Mouse (Mus musculus): Measurements from ENCODE around the gene Miox. TPM values are rescaled to one million over a fixed set of nuclear protein-coding genes. Genes with fewer than 3 reads are reported as not detected.

Gene Miox
- total and polyA plus RNA-seq, 3 experiments: not detected

DNA sequence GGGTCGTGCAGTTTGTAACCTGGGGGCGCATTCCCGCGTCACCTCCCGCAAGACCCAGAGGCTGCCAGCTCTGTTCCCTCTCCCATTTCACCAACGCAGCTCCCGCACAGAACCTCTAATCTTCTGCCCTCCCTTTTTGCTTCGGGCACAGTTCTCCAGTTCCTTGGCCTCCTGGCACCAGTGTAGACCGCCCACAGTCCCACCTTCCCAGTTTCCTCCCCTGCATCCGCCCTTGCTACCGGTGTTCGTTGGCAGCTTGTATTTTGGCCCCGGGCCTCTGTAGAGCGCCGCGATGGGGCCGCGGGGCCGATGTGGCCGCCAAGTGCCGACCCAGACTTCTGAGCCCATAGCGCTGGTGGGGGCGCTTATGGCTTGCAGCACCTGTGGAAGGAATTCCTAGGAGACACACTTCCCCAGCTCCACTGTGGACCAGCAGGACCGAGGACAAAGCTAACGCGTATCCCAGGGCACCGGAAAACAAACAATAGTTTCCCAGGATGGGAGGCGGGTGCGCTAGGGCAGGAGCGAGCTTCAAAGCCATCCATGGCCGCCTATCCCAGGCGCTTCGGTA is 44.7 kb downstream of the Miox start, which contains the start of gene Odf3b:
Gene Odf3b, minus strand, starts transcription at position 452 of the 571 bp plus-strand sequence.
- peak; percentile 72 for DNase-seq
- TF ChIP-seq POLR2A (IDR thresholded peaks at IDR 0.05; ENCODE audit: insufficient read depth, low read depth, low read length) (peak; percentile 45; the same call in 1 of the 2 replicates), EP300 (IDR thresholded peaks at IDR 0.05; ENCODE audit: insufficient read depth, low read depth, low read length) (no peak)
- under 1% methylated on average over 32 of the region's 33 CpGs for WGBS
- H3K4me1 ChIP-seq (ENCODE audit: control insufficient read depth, insufficient read depth, low read length): no peaks in the 10 kb centered on the region
- 0 out of 2 replicates have a peak, but pooled peaks cover 2% of the 10 kb centered on the region for H3K27me3 ChIP-seq (ENCODE audit: control insufficient read depth, insufficient read depth, low read length)
- H3K36me3 ChIP-seq (ENCODE audit: control insufficient read depth, insufficient read depth, low read length): no peaks in the 10 kb centered on the region
- intact Hi-C loops (cut with DNase I): loop anchor here (10.0 kb wide), 1 partner anchor 234 kb away; the partner anchor contains the start of genes Mapk11 and Mapk12
- H3K9ac ChIP-seq (ENCODE audit: low read depth, low read length): peak within 1 kb of the TSS; percentile 35
- H3K4me3 ChIP-seq: peak within 1 kb of the TSS; percentile 62
- peak within 1 kb of the TSS; percentile 87 for H3K27ac ChIP-seq
- no peaks in the 10 kb centered on the region for H3K79me2 ChIP-seq (replicated peaks; ENCODE audit: control insufficient read depth, insufficient read depth, low read length)

DNA sequence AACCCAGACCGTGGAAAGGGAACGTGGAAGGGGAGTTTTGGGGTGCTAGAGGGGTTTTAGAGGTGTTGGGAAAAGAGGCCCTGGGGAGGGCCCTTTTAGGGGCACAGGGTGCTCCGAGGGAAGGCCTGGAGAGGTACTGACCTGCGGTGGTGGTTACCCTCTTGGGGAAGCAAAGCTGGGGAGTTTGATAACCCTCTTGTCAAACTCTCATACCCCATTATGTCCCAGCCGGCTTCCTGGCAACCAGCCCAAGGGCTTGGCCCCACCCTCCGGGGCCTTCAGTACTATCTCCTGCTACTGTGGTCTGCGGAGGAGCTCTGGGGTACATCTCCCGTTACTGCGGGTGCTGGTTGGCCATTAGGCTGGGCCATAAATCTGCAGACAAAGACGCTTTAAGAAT is 45.2 kb downstream of the Miox start:
- H3K9ac ChIP-seq (ENCODE audit: low read depth, low read length): no peak overlapping the region
- intact Hi-C loops (cut with DNase I): loop anchor here (10.0 kb wide), 1 partner anchor 235 kb away; the partner anchor contains the start of genes Mapk11 and Mapk12
- 18% methylated on average over 10 of the region's 10 CpGs for WGBS

GRCm38 (mm10) chr15:89384617-89385016 is 50.4 kb downstream of the Miox start, which contains the start of gene Klhdc7b:
Klhdc7b (plus strand) TSS chr15:89384917.
- Histone ChIP-seq H3K36me3 (ENCODE audit: control insufficient read depth, insufficient read depth, low read length) (no peaks in the 10 kb centered on the region), H3K27me3 (ENCODE audit: control insufficient read depth, insufficient read depth, low read length) (no peaks in the 10 kb centered on the region; the same call in 1 of the 2 replicates), H3K4me1 (ENCODE audit: control insufficient read depth, insufficient read depth, low read length) (no peaks in the 10 kb centered on the region), H3K27ac (no peak within 1 kb of the TSS), H3K9ac (ENCODE audit: low read depth, low read length) (no peak within 1 kb of the TSS), H3K79me2 (replicated peaks; ENCODE audit: control insufficient read depth, insufficient read depth, low read length) (no peaks in the 10 kb centered on the region), H3K4me3 (no peak within 1 kb of the TSS)
- DNase-seq: no peak
- 82% methylated on average over 7 of the region's 7 CpGs for WGBS
- no peak for TF ChIP-seq CTCF (IDR thresholded peaks at IDR 0.05)
- no peak for TF ChIP-seq EP300 (IDR thresholded peaks at IDR 0.05; ENCODE audit: insufficient read depth, low read depth, low read length)
- TF ChIP-seq POLR2A (IDR thresholded peaks at IDR 0.05; ENCODE audit: insufficient read depth, low read depth, low read length): no peak
- intact Hi-C loops (cut with DNase I): no loop called here

More for the DNA sequence above, 45.2 kb downstream of the Miox start:
- peak; percentile 28 to 59 for DNase-seq
- Histone ChIP-seq H3K27me3 (ENCODE audit: control insufficient read depth, insufficient read depth, low read length) (0 out of 2 replicates have a peak, but pooled peaks cover 2% of the 10 kb centered on the region), H3K4me1 (ENCODE audit: control insufficient read depth, insufficient read depth, low read length) (no peaks in the 10 kb centered on the region), H3K4me3 (peak overlapping the region; percentile 62), H3K79me2 (replicated peaks; ENCODE audit: control insufficient read depth, insufficient read depth, low read length) (no peaks in the 10 kb centered on the region), H3K36me3 (ENCODE audit: control insufficient read depth, insufficient read depth, low read length) (no peaks in the 10 kb centered on the region), H3K27ac (peak overlapping the region; percentile 87)
- TF ChIP-seq POLR2A (IDR thresholded peaks at IDR 0.05; ENCODE audit: insufficient read depth, low read depth, low read length) (no peak), EP300 (IDR thresholded peaks at IDR 0.05; ENCODE audit: insufficient read depth, low read depth, low read length) (no peak), CTCF (IDR thresholded peaks at IDR 0.05) (no peak)

Small RNA genes within 50 kb of the gene (microRNA-seq; reads per million reads assigned to microRNA genes)
- gene Mir6959: 0 to 0.39 reads per million in 2 experiments

Other genes with a start within 250 kb of the Miox start
- gene Selenoo, start 245.3 kb upstream of the Miox start, total RNA-seq (2021): 10 to 100 TPM; 13.6 to 16.5 TPM
- gene Selenoo, start 245.3 kb upstream of the Miox start, polyA plus RNA-seq (2012; rRNA removed): 20.7 and 28.6 TPM in 2 replicates
- gene Tubgcp6, start 211.3 kb upstream of the Miox start, total RNA-seq (2021): 1 to 10 TPM; 7.3 to 8.7 TPM
- 16.2 and 18.7 TPM in 2 replicates for gene Tubgcp6, start 211.3 kb upstream of the Miox start, polyA plus RNA-seq (2012; rRNA removed)
- gene Hdac10, start 205.7 kb upstream of the Miox start, total RNA-seq (2021): 1 to 10 TPM; 6.3 to 7.6 TPM
- 19.5 and 23.1 TPM in 2 replicates for gene Hdac10, start 205.7 kb upstream of the Miox start, polyA plus RNA-seq (2012; rRNA removed)
- 10 to 100 TPM; 20.7 to 21.1 TPM for gene Mapk12, start 193.7 kb upstream of the Miox start, total RNA-seq (2021)
- gene Mapk12, start 193.7 kb upstream of the Miox start, polyA plus RNA-seq (2012; rRNA removed): 30.5 and 43.2 TPM in 2 replicates
- 1 to 10 TPM; 1.9 to 2.0 TPM for gene Mapk11, start 184.8 kb upstream of the Miox start, total RNA-seq (2021)
- gene Mapk11, start 184.8 kb upstream of the Miox start, polyA plus RNA-seq (2012; rRNA removed): 4.7 and 5.2 TPM in 2 replicates
- 10 to 100 TPM; 75.7 to 93.5 TPM for gene Plxnb2, start 153.6 kb upstream of the Miox start, total RNA-seq (2021)
- gene Plxnb2, start 153.6 kb upstream of the Miox start, polyA plus RNA-seq (2012; rRNA removed): 92.3 and 121 TPM in 2 replicates
- gene Dennd6b, start 137.9 kb upstream of the Miox start, total RNA-seq (2021): 1 to 10 TPM; 8.4 to 9.1 TPM
- 24.0 and 27.7 TPM in 2 replicates for gene Dennd6b, start 137.9 kb upstream of the Miox start, polyA plus RNA-seq (2012; rRNA removed)
- 10 to 100 TPM; 66.7 to 79.0 TPM for gene Ppp6r2, start 122.8 kb upstream of the Miox start, total RNA-seq (2021)
- 73.2 and 107 TPM in 2 replicates for gene Ppp6r2, start 122.8 kb upstream of the Miox start, polyA plus RNA-seq (2012; rRNA removed)
- gene Sbf1, start 19.1 kb upstream of the Miox start, total RNA-seq (2021): 10 to 100 TPM; 61.3 to 63.6 TPM
- 116 and 150 TPM in 2 replicates for gene Sbf1, start 19.1 kb upstream of the Miox start, polyA plus RNA-seq (2012; rRNA removed)
- not detected for gene Adm2, start 11.7 kb upstream of the Miox start, total RNA-seq (2021)
- not detected in 2 replicates for gene Adm2, start 11.7 kb upstream of the Miox start, polyA plus RNA-seq (2012; rRNA removed)
- gene Lmf2, start 21.3 kb downstream of the Miox start, total RNA-seq (2021): 10 to 100 TPM; 25.7 to 26.1 TPM
- 32.9 and 33.3 TPM in 2 replicates for gene Lmf2, start 21.3 kb downstream of the Miox start, polyA plus RNA-seq (2012; rRNA removed)
- 10 to 100 TPM; 49.3 to 55.7 TPM for gene Ncaph2, start 21.3 kb downstream of the Miox start, total RNA-seq (2021)
- gene Ncaph2, start 21.3 kb downstream of the Miox start, polyA plus RNA-seq (2012; rRNA removed): 69.9 and 70.0 TPM in 2 replicates
- 10 to 100 TPM; 25.1 to 29.4 TPM for gene Sco2, start 39.4 kb downstream of the Miox start, total RNA-seq (2021)
- 35.6 and 40.7 TPM in 2 replicates for gene Sco2, start 39.4 kb downstream of the Miox start, polyA plus RNA-seq (2012; rRNA removed)
- under 1 TPM; 0.18 to 0.47 TPM for gene Tymp, start 42.6 kb downstream of the Miox start, total RNA-seq (2021)
- gene Tymp, start 42.6 kb downstream of the Miox start, polyA plus RNA-seq (2012; rRNA removed): 1.1 and 1.8 TPM in 2 replicates
- gene Odf3b, start 44.9 kb downstream of the Miox start, total RNA-seq (2021): under 1 TPM; 0.91 to 0.94 TPM
- gene Odf3b, start 44.9 kb downstream of the Miox start, polyA plus RNA-seq (2012; rRNA removed): 3.6 and 9.1 TPM in 2 replicates
- not detected for gene Klhdc7b, start 50.5 kb downstream of the Miox start, total RNA-seq (2021)
- gene Klhdc7b, start 50.5 kb downstream of the Miox start, polyA plus RNA-seq (2012; rRNA removed): not detected in 2 replicates
- not detected for gene Syce3, start 76.1 kb downstream of the Miox start, total RNA-seq (2021)
- gene Syce3, start 76.1 kb downstream of the Miox start, polyA plus RNA-seq (2012; rRNA removed): not detected in 2 replicates
- 100 to 1,000 TPM; 565 to 584 TPM for gene Cpt1b, start 91.5 kb downstream of the Miox start, total RNA-seq (2021)
- gene Cpt1b, start 91.5 kb downstream of the Miox start, polyA plus RNA-seq (2012; rRNA removed): 786 and 953 TPM in 2 replicates
- 1 to 10 TPM; 1.2 TPM for gene C730034F03Rik, start 95.2 kb downstream of the Miox start, total RNA-seq (2021)
- gene C730034F03Rik, start 95.2 kb downstream of the Miox start, polyA plus RNA-seq (2012; rRNA removed): 1.0 and 1.1 TPM in 2 replicates
- 1 to 10 TPM; 5.5 to 9.5 TPM for gene Gm44502, start 95.3 kb downstream of the Miox start, total RNA-seq (2021)
- 2.1 and 2.5 TPM in 2 replicates for gene Gm44502, start 95.3 kb downstream of the Miox start, polyA plus RNA-seq (2012; rRNA removed)
- 10 to 100 TPM; 46.8 to 48.2 TPM for gene Chkb, start 95.5 kb downstream of the Miox start, total RNA-seq (2021)
- 81.3 and 91.7 TPM in 2 replicates for gene Chkb, start 95.5 kb downstream of the Miox start, polyA plus RNA-seq (2012; rRNA removed)
- under 1 TPM in 1 of 2 experiments, not detected in 1; 0.16 TPM for gene Mapk8ip2, start 119.5 kb downstream of the Miox start, total RNA-seq (2021)
- gene Mapk8ip2, start 119.5 kb downstream of the Miox start, polyA plus RNA-seq (2012; rRNA removed): 0.18 and 0.29 TPM in 2 replicates
- 10 to 100 TPM; 11.1 to 13.5 TPM for gene Arsa, start 143.0 kb downstream of the Miox start, total RNA-seq (2021)
- 19.5 and 22.1 TPM in 2 replicates for gene Arsa, start 143.0 kb downstream of the Miox start, polyA plus RNA-seq (2012; rRNA removed)
- gene Shank3, start 165.2 kb downstream of the Miox start, total RNA-seq (2021): 10 to 100 TPM; 44.3 to 52.2 TPM
- 29.6 and 31.0 TPM in 2 replicates for gene Shank3, start 165.2 kb downstream of the Miox start, polyA plus RNA-seq (2012; rRNA removed)
- gene Acr, start 233.9 kb downstream of the Miox start, total RNA-seq (2021): under 1 TPM in 1 of 2 experiments, not detected in 1; 0.57 TPM
- gene Acr, start 233.9 kb downstream of the Miox start, polyA plus RNA-seq (2012; rRNA removed): 1.4 and 1.6 TPM in 2 replicates

All from heart, adult 2 months (tissue).